Mouse (Mus musculus) G1E (cell line): ENCODE measurements around the gene Csf2ra. TPM values are rescaled to one million over a fixed set of nuclear protein-coding genes. Genes with fewer than 3 reads are reported as not detected.

ENCODE experiments used
- ATAC-seq: 2 replicates; pipeline ENCODE4 v1.8.0; 2016; ENCODE audit warnings: mild to moderate bottlenecking; ENCODE audit not compliant: insufficient number of reproducible peaks, poor library complexity, low FRiP score, severe bottlenecking; ENCODE audit errors: extremely low read depth
- DNase-seq: peaks from one replicate; pipeline ENCODE4 v3.0.0; 2012; ENCODE audit warnings: low spot score
- H3K27me3 ChIP-seq: 2 replicates; pipeline ENCODE4 v1.6.1; 2012; ENCODE audit warnings: mild to moderate bottlenecking, low read length, inconsistent platforms; ENCODE audit not compliant: insufficient read depth
- H3K36me3 ChIP-seq: replicated peaks from 2 replicates; pipeline ENCODE3; 2012; ENCODE audit warnings: mild to moderate bottlenecking, inconsistent platforms
- H3K4me1 ChIP-seq: 2 replicates; pipeline ENCODE4 v1.6.1; 2012; ENCODE audit warnings: low read depth, low read length, inconsistent platforms, mixed read lengths; ENCODE audit not compliant: insufficient read depth
- H3K4me3 ChIP-seq: 2 replicates; pipeline ENCODE4 v1.5.1; 2012; ENCODE audit warnings: low read depth, mild to moderate bottlenecking, inconsistent platforms, low read length, moderate library complexity, mixed read lengths
- H3K9me3 ChIP-seq: replicated peaks from 2 replicates; pipeline ENCODE4 v1.6.1; 2012; ENCODE audit warnings: inconsistent platforms
- CTCF ChIP-seq: IDR thresholded peaks from 2 replicates; pipeline ENCODE4 v1.5.1; 2012; ENCODE audit warnings: low read depth, low read length, inconsistent platforms, mixed read lengths
- GATA1 ChIP-seq: IDR thresholded peaks from 2 replicates; pipeline ENCODE4 v1.6.1; 2012; ENCODE audit warnings: borderline replicate concordance, low read length, inconsistent platforms, mixed read lengths
- GATA2 ChIP-seq: IDR thresholded peaks from 2 replicates; pipeline ENCODE4 v1.6.1; 2012; ENCODE audit warnings: low read depth, low read length, inconsistent platforms, borderline replicate concordance
- POLR2AphosphoS5 ChIP-seq: IDR thresholded peaks from 2 replicates; pipeline ENCODE4 v1.6.1; 2012; ENCODE audit warnings: low read depth, low read length, inconsistent platforms; ENCODE audit not compliant: insufficient replicate concordance
- TAL1 ChIP-seq: conservative IDR thresholded peaks from 2 replicates; pipeline ENCODE4 v1.6.1; 2012; ENCODE audit warnings: low read depth, low read length, inconsistent platforms, mixed read lengths
- polyA plus RNA-seq: library from polyadenylated mRNA; stranded (reverse); fragments of >175 nt; gene quantifications from 2 replicates; pipeline ENCODE4 v1.2.3, GENCODE M21; 2012
- total RNA-seq, 2 experiments: library from RNA; stranded (forward) in 1 of 2; stranded (reverse) in 1 of 2; fragments of 200-1000 nt in 1 of 2; fragments of >200 nt in 1 of 2; fragmentation: Nextera tagmentation in 1 of 2; gene quantifications; 2 replicates each; pipeline ENCODE4 v1.2.3; 2014 to 2017

Csf2ra gene
- total and polyA plus RNA-seq, 3 experiments: 0.45 to 10.9 (median 1.1) TPM

- no peak within 1 kb of the TSS for H3K4me3 ChIP-seq
- TF ChIP-seq GATA2 (no peak), GATA1 (no peak), TAL1 (no peak), POLR2AphosphoS5 (no peak), CTCF (no peak)
- H3K4me1 ChIP-seq: no peaks in the 10 kb centered on the region
- ATAC-seq (no peak), DNase-seq (no peak)
- no peaks in the 10 kb centered on the region for H3K9me3 ChIP-seq
- H3K36me3 ChIP-seq: no peaks in the 10 kb centered on the region
- H3K27me3 ChIP-seq: no peaks in the 10 kb centered on the region
These were observed 52.4 kb downstream of the Csf2ra start, which contains the start of gene Gm7102 for GRCm38 (mm10) chr19:61175756-61176324. Gene Gm7102, minus strand, starts transcription at chr19:61176309.

Other genes starting within 250 kb of the Csf2ra start
- 37.9 and 49.1 TPM in 2 replicates for gene Zfp950, start 87.6 kb downstream of the Csf2ra start, total RNA-seq (2014; fragmentation: Nextera tagmentation)
- 28.8 and 33.0 TPM in 2 replicates for gene Zfp950, start 87.6 kb downstream of the Csf2ra start, total RNA-seq (2017)
- gene Zfp950, start 87.6 kb downstream of the Csf2ra start, polyA plus RNA-seq: 0.18 and 0.26 TPM in 2 replicates
- not detected in 2 replicates for gene Gm7102, start 52.1 kb downstream of the Csf2ra start, total RNA-seq (2014; fragmentation: Nextera tagmentation)
- gene Gm7102, start 52.1 kb downstream of the Csf2ra start, total RNA-seq (2017): 0.11 and 0.23 TPM in 2 replicates
- 0.04 and 0.14 TPM in 2 replicates for gene Gm7102, start 52.1 kb downstream of the Csf2ra start, polyA plus RNA-seq
- not detected in 2 replicates for gene Gm6020, start 44.5 kb downstream of the Csf2ra start, total RNA-seq (2014; fragmentation: Nextera tagmentation)
- not detected in 2 replicates for gene Gm6020, start 44.5 kb downstream of the Csf2ra start, total RNA-seq (2017)
- not detected in 2 replicates for gene Gm6020, start 44.5 kb downstream of the Csf2ra start, polyA plus RNA-seq
- gene Gm21060, start 68.6 kb upstream of the Csf2ra start, total RNA-seq (2014; fragmentation: Nextera tagmentation): not detected in 2 replicates
- gene Gm21060, start 68.6 kb upstream of the Csf2ra start, total RNA-seq (2017): not detected in 2 replicates
- not detected in 2 replicates for gene Gm21060, start 68.6 kb upstream of the Csf2ra start, polyA plus RNA-seq